Mouse (Mus musculus) CH12.LX (cell line): ENCODE data around the gene Dazap1. TPM values are rescaled to one million over a fixed set of nuclear protein-coding genes. Genes with fewer than 3 reads are reported as not detected.

Experiments
- DNase-seq: peaks from one replicate; pipeline ENCODE4 v3.0.0-alpha.2; 2013; ENCODE audit errors: extremely low read depth
- H3K27ac ChIP-seq: 2 replicates; pipeline ENCODE4 v1.5.1; 2012; ENCODE audit warnings: low read depth, mild to moderate bottlenecking, control low read depth, moderate library complexity; ENCODE audit not compliant: insufficient read depth
- H3K27me3 ChIP-seq: replicated peaks from 2 replicates; pipeline ENCODE3; 2012; ENCODE audit warnings: inconsistent platforms
- H3K36me3 ChIP-seq, 2 experiments: replicated peaks in 1 of 2; 2 replicates each; pipeline versions ENCODE3 to v1.6.1; 2012; ENCODE audit warnings: inconsistent platforms in 1 of 2, low read length in 1 of 2, mild to moderate bottlenecking in 1 of 2, mixed read lengths in 1 of 2, moderate library complexity in 1 of 2; ENCODE audit not compliant: control insufficient read depth in 1 of 2, insufficient read depth in 1 of 2
- H3K4me1 ChIP-seq, 2 experiments: 2 replicates each; pipeline ENCODE4 v1.6.1; 2012; ENCODE audit warnings: inconsistent platforms in 1 of 2, moderate library complexity in 1 of 2; ENCODE audit not compliant: insufficient read depth in 2 of 2, control insufficient read depth in 1 of 2
- H3K4me2 ChIP-seq: 2 replicates; pipeline ENCODE4 v1.6.1; 2012; ENCODE audit warnings: low read depth, mild to moderate bottlenecking, control low read depth; ENCODE audit not compliant: poor library complexity, insufficient read depth, severe bottlenecking
- H3K4me3 ChIP-seq, 3 experiments: fragments of 150-350 bp in 1 of 3; sonication (generic) in 1 of 3; replicated peaks in 1 of 3; 2 replicates each; pipeline versions ENCODE3 to v1.5.1; 2011 to 2012; ENCODE audit warnings: low read depth in 2 of 3, low read length in 2 of 3, mild to moderate bottlenecking in 2 of 3, moderate library complexity in 2 of 3, control low read depth in 1 of 3, improper control_type of control experiment in 1 of 3, inconsistent platforms in 1 of 3, mixed read lengths in 1 of 3; ENCODE audit not compliant: poor library complexity in 1 of 3
- H3K79me2 ChIP-seq: replicated peaks from 2 replicates; pipeline ENCODE4 v1.6.1; 2012; ENCODE audit warnings: mild to moderate bottlenecking, moderate library complexity; ENCODE audit not compliant: control insufficient read depth, poor library complexity, insufficient read depth, severe bottlenecking; ENCODE audit errors: extremely low read depth
- H3K9ac ChIP-seq: 2 replicates; pipeline ENCODE4 v1.6.1; 2012; ENCODE audit warnings: low read depth, mild to moderate bottlenecking, control low read depth, moderate library complexity; ENCODE audit not compliant: insufficient read depth
- H3K9me3 ChIP-seq: replicated peaks from 2 replicates; pipeline ENCODE3; 2012; ENCODE audit warnings: low read length, inconsistent platforms, mixed read lengths
- BHLHE40 ChIP-seq: IDR thresholded peaks from 2 replicates; pipeline ENCODE4 v1.6.1; 2011; ENCODE audit warnings: mild to moderate bottlenecking, low read depth, low read length, improper control_type of control experiment
- CHD1 ChIP-seq: IDR thresholded peaks from 2 replicates; pipeline ENCODE4 v1.6.1; 2012; ENCODE audit warnings: low read depth, low read length, improper control_type of control experiment, inconsistent platforms
- CHD2 ChIP-seq: IDR thresholded peaks from 2 replicates; pipeline ENCODE4 v1.6.1; 2011; ENCODE audit warnings: low read length, improper control_type of control experiment
- CTCF ChIP-seq, 2 experiments: IDR thresholded peaks in 1 of 2; conservative IDR thresholded peaks in 1 of 2; 2 replicates each; pipeline ENCODE4 v1.5.1; 2011 to 2012; ENCODE audit warnings: low read depth in 2 of 2, low read length in 2 of 2, improper control_type of control experiment in 1 of 2, inconsistent platforms in 1 of 2, mild to moderate bottlenecking in 1 of 2, moderate library complexity in 1 of 2
- E2F4 ChIP-seq: IDR thresholded peaks from 2 replicates; pipeline ENCODE4 v1.6.1; 2011; ENCODE audit warnings: low read depth, low read length, improper control_type of control experiment; ENCODE audit not compliant: insufficient replicate concordance
- ELF1 ChIP-seq: IDR thresholded peaks from 2 replicates; pipeline ENCODE4 v1.6.1; 2014; ENCODE audit warnings: low read depth, mild to moderate bottlenecking, inconsistent platforms, low read length, improper control_type of control experiment
- EP300 ChIP-seq: IDR thresholded peaks from 2 replicates; pipeline ENCODE4 v1.6.1; 2011; ENCODE audit warnings: low read length, improper control_type of control experiment
- ETS1 ChIP-seq: conservative IDR thresholded peaks from 2 replicates; pipeline ENCODE4 v1.6.1; 2012; ENCODE audit warnings: low read depth, mild to moderate bottlenecking, inconsistent platforms, low read length, improper control_type of control experiment, moderate library complexity
- GABPA ChIP-seq: IDR thresholded peaks from 2 replicates; pipeline ENCODE4 v1.6.1; 2012; ENCODE audit warnings: low read depth, low read length, improper control_type of control experiment, inconsistent platforms; ENCODE audit not compliant: insufficient replicate concordance
- HCFC1 ChIP-seq: IDR thresholded peaks from 2 replicates; pipeline ENCODE4 v1.6.1; 2012; ENCODE audit warnings: low read depth, mild to moderate bottlenecking, inconsistent platforms, low read length, improper control_type of control experiment
- IRF4 ChIP-seq: IDR thresholded peaks from 2 replicates; pipeline ENCODE4 v1.6.1; 2014; ENCODE audit warnings: low read depth, mild to moderate bottlenecking, inconsistent platforms, low read length, improper control_type of control experiment
- JUN ChIP-seq: IDR thresholded peaks from 2 replicates; pipeline ENCODE4 v1.6.1; 2011; ENCODE audit warnings: low read depth, mild to moderate bottlenecking, low read length, improper control_type of control experiment, moderate library complexity; ENCODE audit not compliant: insufficient read depth
- JUND ChIP-seq: conservative IDR thresholded peaks from 2 replicates; pipeline ENCODE4 v1.6.1; 2011; ENCODE audit warnings: low read depth, low read length, improper control_type of control experiment
- KAT2A ChIP-seq: IDR thresholded peaks from 2 replicates; pipeline ENCODE4 v1.6.1; 2012; ENCODE audit warnings: low read length, improper control_type of control experiment, inconsistent platforms; ENCODE audit not compliant: insufficient replicate concordance
- MAFK ChIP-seq: IDR thresholded peaks from 2 replicates; pipeline ENCODE4 v1.6.1; 2011; ENCODE audit warnings: low read length, improper control_type of control experiment; ENCODE audit not compliant: insufficient replicate concordance
- MAX ChIP-seq: IDR thresholded peaks from 2 replicates; pipeline ENCODE4 v1.6.1; 2011; ENCODE audit warnings: low read length, improper control_type of control experiment
- MAZ ChIP-seq: IDR thresholded peaks from 2 replicates; pipeline ENCODE4 v1.6.1; 2012; ENCODE audit warnings: low read depth, mild to moderate bottlenecking, inconsistent platforms, low read length, improper control_type of control experiment, moderate library complexity
- MEF2A ChIP-seq: IDR thresholded peaks from 2 replicates; pipeline ENCODE4 v1.6.1; 2014; ENCODE audit warnings: low read depth, mild to moderate bottlenecking, inconsistent platforms, low read length, improper control_type of control experiment, borderline replicate concordance
- MXI1 ChIP-seq: IDR thresholded peaks from 2 replicates; pipeline ENCODE4 v1.6.1; 2011; ENCODE audit warnings: mild to moderate bottlenecking, low read depth, low read length, improper control_type of control experiment
- MYC ChIP-seq: IDR thresholded peaks from 2 replicates; pipeline ENCODE4 v1.6.1; 2011; ENCODE audit warnings: low read depth, mild to moderate bottlenecking, improper control_type of control experiment, low read length
- NELFE ChIP-seq: IDR thresholded peaks from 2 replicates; pipeline ENCODE4 v1.6.1; 2011; ENCODE audit warnings: low read depth, low read length, improper control_type of control experiment
- NRF1 ChIP-seq: IDR thresholded peaks from 2 replicates; pipeline ENCODE4 v1.6.1; 2014; ENCODE audit warnings: low read depth, mild to moderate bottlenecking, inconsistent platforms, low read length, improper control_type of control experiment, moderate library complexity
- PAX5 ChIP-seq: IDR thresholded peaks from 2 replicates; pipeline ENCODE4 v1.6.1; 2012; ENCODE audit warnings: low read length, inconsistent platforms, mixed read lengths
- POLR2A ChIP-seq: IDR thresholded peaks from 2 replicates; pipeline ENCODE4 v1.6.1; 2011; ENCODE audit warnings: low read depth, mild to moderate bottlenecking, improper control_type of control experiment, low read length
- POLR2AphosphoS2 ChIP-seq: IDR thresholded peaks from 2 replicates; pipeline ENCODE4 v1.6.1; 2011; ENCODE audit warnings: low read depth, low read length, improper control_type of control experiment
- RAD21 ChIP-seq: IDR thresholded peaks from 2 replicates; pipeline ENCODE4 v1.6.1; 2011; ENCODE audit warnings: low read depth, mild to moderate bottlenecking, low read length, improper control_type of control experiment, moderate library complexity
- RCOR1 ChIP-seq: conservative IDR thresholded peaks from 2 replicates; pipeline ENCODE4 v1.6.1; 2012; ENCODE audit warnings: low read depth, mild to moderate bottlenecking, inconsistent platforms, low read length, improper control_type of control experiment
- SIN3A ChIP-seq: IDR thresholded peaks from 2 replicates; pipeline ENCODE4 v1.6.1; 2012; ENCODE audit warnings: low read length, improper control_type of control experiment, inconsistent platforms
- SMC3 ChIP-seq: IDR thresholded peaks from 2 replicates; pipeline ENCODE4 v1.6.1; 2011; ENCODE audit warnings: low read depth, low read length, improper control_type of control experiment
- TBP ChIP-seq: conservative IDR thresholded peaks from 2 replicates; pipeline ENCODE4 v1.6.1; 2011; ENCODE audit warnings: low read depth, low read length, improper control_type of control experiment
- TCF12 ChIP-seq: IDR thresholded peaks from 2 replicates; pipeline ENCODE4 v1.6.1; 2014; ENCODE audit warnings: low read depth, mild to moderate bottlenecking, inconsistent platforms, low read length, improper control_type of control experiment
- UBTF ChIP-seq: IDR thresholded peaks from 2 replicates; pipeline ENCODE4 v1.6.1; 2012; ENCODE audit warnings: low read depth, mild to moderate bottlenecking, inconsistent platforms, low read length, improper control_type of control experiment, moderate library complexity
- USF1 ChIP-seq: IDR thresholded peaks from 2 replicates; pipeline ENCODE4 v1.6.1; 2014; ENCODE audit warnings: low read depth, mild to moderate bottlenecking, inconsistent platforms, low read length, improper control_type of control experiment
- USF2 ChIP-seq: conservative IDR thresholded peaks from 2 replicates; pipeline ENCODE4 v1.6.1; 2011; ENCODE audit warnings: low read depth, low read length, improper control_type of control experiment
- ZC3H11A ChIP-seq: IDR thresholded peaks from 2 replicates; pipeline ENCODE4 v1.6.1; 2012; ENCODE audit warnings: low read depth, mild to moderate bottlenecking, inconsistent platforms, low read length, improper control_type of control experiment
- ZKSCAN1 ChIP-seq: IDR thresholded peaks from 2 replicates; pipeline ENCODE4 v1.6.1; 2012; ENCODE audit warnings: low read depth, inconsistent platforms, low read length, improper control_type of control experiment, borderline replicate concordance
- ZMIZ1 ChIP-seq: IDR thresholded peaks from 2 replicates; pipeline ENCODE4 v1.6.1; 2012; ENCODE audit warnings: low read depth, mild to moderate bottlenecking, inconsistent platforms, low read length, improper control_type of control experiment
- ZNF384 ChIP-seq: IDR thresholded peaks from 2 replicates; pipeline ENCODE4 v1.6.1; 2012; ENCODE audit warnings: low read depth, low read length, improper control_type of control experiment, inconsistent platforms
- dilution Hi-C: fragments of 300-500 bp; cut with MboI; formaldehyde crosslinking; loops from 2 replicates; pipeline ENCODE4 v1.14.3; 2020; ENCODE audit warnings: low sequenced_read_pairs; ENCODE audit not compliant: extremely low pct_unique_long_range_greater_than_20kb, extremely low pct_ligation_motif_present
- in situ Hi-C: fragments of 300-500 bp; cut with MboI; formaldehyde crosslinking; loops from 3 replicates; pipeline ENCODE4 v1.14.3; 2019; ENCODE audit warnings: low sequenced_read_pairs, low pct_ligation_motif_present, low pct_unique_long_range_greater_than_20kb, mixed read lengths
- polyA plus RNA-seq: library from polyadenylated mRNA; unstranded; fragments of >175 nt; gene quantifications from 2 replicates; pipeline ENCODE4 v1.2.1, GENCODE M21; 2012; ENCODE audit warnings: low read depth; ENCODE audit not compliant: insufficient read length
- total RNA-seq, 2 experiments: library from RNA; depleted of rRNA; stranded (reverse); fragments of 300-350 nt in 1 of 2; fragments of >200 nt in 1 of 2; gene quantifications; 2 replicates each; pipeline ENCODE4 v1.2.3; 2012 to 2014

Gene Dazap1
- total and polyA plus RNA-seq, 3 experiments = 162 to 236 (median 187) TPM

- Histone ChIP-seq H3K9ac (peak overlapping the region; percentile 99), H3K4me2 (peak overlapping the region; percentile 82), H3K4me1 (peaks cover 21 to 53% of the 10 kb centered on the region in 2 experiments)
Measured at GRCm38 (mm10) chr10:80264341-80265148, 3.3 kb downstream of the Dazap1 start.

GRCm38 (mm10) chr10:80265149-80265486 is 3.8 kb downstream of the Dazap1 start:
- DNase-seq = no peak
- Histone ChIP-seq H3K27ac (peak overlapping the region; percentile 31; the same call in 1 of the 2 replicates), H3K79me2 (peaks cover 53% of the 10 kb centered on the region), H3K27me3 (no peaks in the 10 kb centered on the region), H3K36me3 (peaks cover 6 to 27% of the 10 kb centered on the region in 2 experiments), H3K4me3 (peak overlapping the region; percentile 60 to 85 (median 83)), H3K4me1 (peaks cover 25 to 57% of the 10 kb centered on the region in 2 experiments), H3K9me3 (no peaks in the 10 kb centered on the region), H3K4me2 (peak overlapping the region; percentile 98), H3K9ac (peak overlapping the region; percentile 99)
- dilution Hi-C loops (no loop called here), in situ Hi-C loops (no loop called here)
- TF ChIP-seq MYC = no peak
- no peak for TF ChIP-seq E2F4
- TF ChIP-seq MAZ = 0 out of 2 replicates have a peak, but pooled peaks have one; percentile 46
- no peak for TF ChIP-seq TCF12
- TF ChIP-seq RCOR1 = no peak
- TF ChIP-seq SIN3A = peak; percentile 60; the same call in 1 of the 2 replicates

More at GRCm38 (mm10) chr10:80264341-80265148, 3.3 kb downstream of the Dazap1 start:
- no peaks in the 10 kb centered on the region for H3K9me3 ChIP-seq
- H3K36me3 ChIP-seq = peaks cover 6 to 27% of the 10 kb centered on the region in 2 experiments
- H3K27ac ChIP-seq = peak overlapping the region; percentile 43
- dilution Hi-C loops = no loop called here
- no peak for TF ChIP-seq TCF12
- peak; percentile 99 for TF ChIP-seq MYC
- TF ChIP-seq CHD1 = no peak
- TF ChIP-seq USF2 = 0 out of 2 replicates have a peak, but pooled peaks have one; percentile 25
- TF ChIP-seq JUND = no peak
- TF ChIP-seq ELF1 = peak; percentile 96
- TF ChIP-seq NELFE = peak; percentile 80
- no peak for TF ChIP-seq CTCF (conservative IDR thresholded peaks at IDR 0.05 in 1 of 2, IDR thresholded peaks at IDR 0.05 in 1 of 2; ENCODE audit: low read depth in 2 of 2, low read length in 2 of 2)
- TF ChIP-seq POLR2AphosphoS2 = no peak
- no peak for TF ChIP-seq ETS1
- TF ChIP-seq ZC3H11A = no peak
- peak; percentile 85 for TF ChIP-seq MXI1
- peak; percentile 85; the same call in 1 of the 2 replicates for TF ChIP-seq KAT2A
- TF ChIP-seq RAD21 = no peak
- TF ChIP-seq CHD2 = no peak
- no peak for TF ChIP-seq SIN3A
- TF ChIP-seq HCFC1 = peak; percentile 93
- no peak for TF ChIP-seq ZNF384
- no peak for TF ChIP-seq MEF2A
- no peak for TF ChIP-seq MAZ
- TF ChIP-seq BHLHE40 = peak; percentile 95
- no peak for TF ChIP-seq RCOR1
- no peak for TF ChIP-seq ZMIZ1
- no peak for TF ChIP-seq TBP
- TF ChIP-seq USF1 = peak; percentile 65
- peak; percentile 92 for TF ChIP-seq NRF1
- TF ChIP-seq MAFK = no peak
- TF ChIP-seq JUN = no peak
- TF ChIP-seq ZKSCAN1 = no peak
- TF ChIP-seq MAX = peak; percentile 97
- TF ChIP-seq UBTF = no peak; the same call in 1 of the 2 replicates
- no peak for TF ChIP-seq E2F4
- TF ChIP-seq POLR2A = peak; percentile 80
- no peak for TF ChIP-seq EP300
- no peak for TF ChIP-seq SMC3
- no peak for TF ChIP-seq PAX5
- TF ChIP-seq GABPA = peak; percentile 43; the same call in 1 of the 2 replicates
- peak; percentile 53; the same call in 1 of the 2 replicates for TF ChIP-seq IRF4
- DNase-seq = peak; percentile 98
- H3K27me3 ChIP-seq = no peaks in the 10 kb centered on the region
- peaks cover 47% of the 10 kb centered on the region for H3K79me2 ChIP-seq
- in situ Hi-C loops = no loop called here
- peak overlapping the region; percentile 60 to 85 (median 83) for H3K4me3 ChIP-seq
